Comparison of ENCODE assay signal across 8 mouse cellular contexts in the genomic region with DNA sequence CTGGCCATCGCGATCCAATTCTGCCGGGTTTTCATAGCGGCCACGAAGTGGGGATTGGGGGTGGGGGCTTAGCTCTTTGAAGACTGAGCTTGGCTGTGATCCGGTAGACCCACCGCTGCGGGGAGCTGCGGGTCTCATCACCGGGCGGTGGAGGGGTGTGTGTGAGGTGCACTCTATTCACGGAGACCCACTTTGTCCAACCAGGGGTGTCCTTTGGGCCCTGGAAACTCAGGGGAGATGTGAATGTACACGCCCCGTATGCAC. TPM values are rescaled to one million over a fixed set of nuclear protein-coding genes. Genes with fewer than 3 reads are reported as not detected.
DNase-seq lines count a peak whose midpoint lies in the region; ATAC-seq and TF ChIP-seq lines count a peak whose summit lies in the region.

No protein-coding gene starts in this region.

- no peaks in the 10 kb centered on the region for H3K9me3 ChIP-seq in hindbrain, postnatal 0 days (ENCODE audit: low read length)
- H3K9me3 ChIP-seq in neural tube, embryonic 12.5 days = no peaks in the 10 kb centered on the region

- H3K27me3 ChIP-seq in hindbrain, postnatal 0 days (ENCODE audit: insufficient read depth, low read length) = no peaks in the 10 kb centered on the region
- 0 out of 2 replicates have a peak, but pooled peaks cover 2% of the 10 kb centered on the region for H3K27me3 ChIP-seq in neural tube, embryonic 12.5 days (replicated peaks)

- H3K4me2 ChIP-seq in hindbrain, postnatal 0 days (ENCODE audit: low read depth, low read length) = peak overlapping the region; percentile 96
- peak overlapping the region; percentile 89 for H3K4me2 ChIP-seq in neural tube, embryonic 12.5 days (replicated peaks)

- peak overlapping the region; percentile 98 for H3K9ac ChIP-seq in hindbrain, postnatal 0 days (replicated peaks; ENCODE audit: low read length)
- peak overlapping the region; percentile 99 for H3K9ac ChIP-seq in neural tube, embryonic 12.5 days

- peak; percentile 67 for DNase-seq in left cerebral cortex, postnatal 4 days
- DNase-seq in left cerebral cortex, postnatal 36 days (ENCODE audit: low spot score in 2 of 2) = no peak
- peak; percentile 44 for DNase-seq in c-Kit-positive CD71-positive TER-119-negative erythroid progenitor cells, embryonic 14.5 days (ENCODE audit: low read depth)
- DNase-seq in hindbrain, postnatal 0 days (ENCODE audit: low spot score) = no peak
- no peak for DNase-seq in frontal cortex, postnatal 14 days (ENCODE audit: low spot score in 2 of 2)
- DNase-seq in thymus, adult 18-20 months = no peak
- DNase-seq in cerebellum, adult 18-20 months = no peak

- peak overlapping the region; percentile 99 for H3K27ac ChIP-seq in hindbrain, postnatal 0 days
- H3K27ac ChIP-seq in neural tube, embryonic 12.5 days = peak overlapping the region; percentile 79

- no peak for TF ChIP-seq CTCF in hindbrain, postnatal 0 days (IDR thresholded peaks at IDR 0.05; ENCODE audit: low read depth)

- intact Hi-C loops in left cerebral cortex, postnatal 4 days (cut with DNase I) = loop anchor here (2.0 to 5.0 kb wide), 2 partner anchors 39 to 608 kb away; no protein-coding TSS in a partner anchor
- intact Hi-C loops in left cerebral cortex, postnatal 36 days (cut with DNase I) = loop anchor here (2.0 to 5.0 kb wide), 5 partner anchors 44 to 468 kb away; no protein-coding TSS in a partner anchor

- peak; percentile 71 for ATAC-seq in hindbrain, postnatal 0 days
- ATAC-seq in neural tube, embryonic 12.5 days (ENCODE audit: low FRiP score, low read depth) = peak; percentile 71

- peak overlapping the region; percentile 98 for H3K4me3 ChIP-seq in hindbrain, postnatal 0 days (ENCODE audit: low read length)
- H3K4me3 ChIP-seq in neural tube, embryonic 12.5 days = peak overlapping the region; percentile 98

- H3K4me1 ChIP-seq in hindbrain, postnatal 0 days (ENCODE audit: insufficient read depth, low read length) = 0 out of 2 replicates have a peak, but pooled peaks cover 5% of the 10 kb centered on the region
- peaks cover 26% of the 10 kb centered on the region for H3K4me1 ChIP-seq in neural tube, embryonic 12.5 days

- H3K36me3 ChIP-seq in hindbrain, postnatal 0 days (ENCODE audit: insufficient read depth, low read length) = no peaks in the 10 kb centered on the region
- no peaks in the 10 kb centered on the region for H3K36me3 ChIP-seq in neural tube, embryonic 12.5 days

- WGBS in hindbrain, postnatal 0 days = 0% methylated on average over 14 of the region's 14 CpGs
- WGBS in neural tube, embryonic 12.5 days = under 1% methylated on average over 14 of the region's 14 CpGs

RNA-seq across cellular contexts. Expression of a gene that starts 0.7 kb away (rescaled TPM):
- total RNA-seq in left cerebral cortex, postnatal 4 days (2021) = 100 to 1,000 TPM; 144 to 149 TPM
- 100 to 1,000 TPM; 146 to 153 TPM for total RNA-seq in left cerebral cortex, postnatal 36 days (2021)
- 95.9 and 111 TPM in 2 replicates for total RNA-seq in hindbrain, postnatal 0 days (2014; rRNA removed)
- polyA plus RNA-seq in hindbrain, postnatal 0 days (2015; fragmentation: Nextera tagmentation; extraction: Ambion mirVana) = 13.3 and 14.7 TPM in 2 replicates
- polyA plus RNA-seq in neural tube, embryonic 12.5 days (2016; fragmentation: Nextera tagmentation; extraction: Ambion mirVana) = 11.7 and 12.2 TPM in 2 replicates

RNA-seq across cellular contexts. Expression of a gene that starts 17.0 kb away (rescaled TPM):
- 100 to 1,000 TPM; 101 to 104 TPM for total RNA-seq in left cerebral cortex, postnatal 4 days (2021)
- 10 to 100 TPM; 94.7 to 97.0 TPM for total RNA-seq in left cerebral cortex, postnatal 36 days (2021)
- total RNA-seq in hindbrain, postnatal 0 days (2014; rRNA removed) = 113 and 117 TPM in 2 replicates
- polyA plus RNA-seq in hindbrain, postnatal 0 days (2015; fragmentation: Nextera tagmentation; extraction: Ambion mirVana) = 116 and 118 TPM in 2 replicates
- polyA plus RNA-seq in neural tube, embryonic 12.5 days (2016; fragmentation: Nextera tagmentation; extraction: Ambion mirVana) = 97.0 and 101 TPM in 2 replicates

Comparison
In these comparisons a context has a peak if more than half of its experiments do, and no peak if none do; other contexts are left out.
1. DNase-seq: peak in left cerebral cortex, postnatal 4 days (single experiment) and c-Kit-positive CD71-positive TER-119-negative erythroid progenitor cells, embryonic 14.5 days (single experiment); none in left cerebral cortex, postnatal 36 days (0 of 2), hindbrain, postnatal 0 days (single experiment), frontal cortex, postnatal 14 days (0 of 2), thymus, adult 18-20 months (0 of 2) and cerebellum, adult 18-20 months (0 of 2).